Mouse (Mus musculus) kidney, postnatal 4 days (tissue): ENCODE data around the gene Myrf.

Source experiments
- DNase-seq, 2 experiments: peaks; one replicate each; pipeline ENCODE4 v3.0.0; 2021; ENCODE audit warnings: mixed read lengths in 2 of 2

Myrf gene

GRCm38 (mm10) chr19:10248128-10248527 lies 7.6 kb upstream of the Myrf start:
- peak; percentile 78 to 86 for DNase-seq

DNA sequence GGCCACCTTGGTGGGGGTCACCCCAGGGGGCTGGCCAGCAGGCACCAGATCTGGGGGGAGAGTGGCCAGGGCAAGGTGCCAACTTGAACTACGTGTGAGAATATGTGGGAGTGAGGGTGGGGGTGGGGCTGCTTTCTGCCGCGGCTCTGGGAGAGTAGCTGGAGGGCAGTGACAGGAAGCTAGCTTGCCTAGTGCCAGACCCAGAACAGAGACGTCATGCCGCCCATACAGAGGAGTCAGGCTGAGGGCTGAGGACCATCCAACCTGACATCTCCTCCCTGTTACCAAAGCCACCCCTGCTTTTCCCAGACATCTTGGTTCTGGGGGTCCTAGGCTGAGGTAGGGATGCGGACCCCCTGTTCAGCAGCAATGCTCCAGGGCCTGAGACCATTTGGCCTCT lies 6.6 kb upstream of the Myrf start:
- peak; percentile 38 to 57 for DNase-seq

GRCm38 (mm10) chr19:10244183-10244582 lies 3.6 kb upstream of the Myrf start:
- DNase-seq, result peak; percentile 80 to 84

DNA sequence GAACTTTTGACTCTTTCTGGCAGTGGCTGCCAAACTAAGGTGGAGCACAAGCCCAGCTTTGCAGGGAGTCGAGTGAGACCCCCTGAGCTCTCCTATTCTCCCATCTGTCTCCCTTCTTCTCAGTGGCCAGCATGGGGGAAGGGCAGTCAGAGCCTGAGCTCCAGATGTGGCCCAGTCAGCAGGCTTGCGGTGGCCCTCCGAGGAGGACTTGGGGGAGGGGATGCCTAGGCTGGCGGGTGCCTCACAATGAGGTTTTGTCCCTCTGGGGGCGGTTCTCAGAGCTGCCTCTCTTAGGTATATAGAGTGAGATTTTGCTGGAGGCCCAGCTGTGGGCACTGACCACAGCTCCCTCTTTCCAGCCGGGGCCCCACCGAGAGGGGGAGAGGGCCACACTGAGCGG lies 2.4 kb upstream of the Myrf start:
- no peak for DNase-seq

DNA sequence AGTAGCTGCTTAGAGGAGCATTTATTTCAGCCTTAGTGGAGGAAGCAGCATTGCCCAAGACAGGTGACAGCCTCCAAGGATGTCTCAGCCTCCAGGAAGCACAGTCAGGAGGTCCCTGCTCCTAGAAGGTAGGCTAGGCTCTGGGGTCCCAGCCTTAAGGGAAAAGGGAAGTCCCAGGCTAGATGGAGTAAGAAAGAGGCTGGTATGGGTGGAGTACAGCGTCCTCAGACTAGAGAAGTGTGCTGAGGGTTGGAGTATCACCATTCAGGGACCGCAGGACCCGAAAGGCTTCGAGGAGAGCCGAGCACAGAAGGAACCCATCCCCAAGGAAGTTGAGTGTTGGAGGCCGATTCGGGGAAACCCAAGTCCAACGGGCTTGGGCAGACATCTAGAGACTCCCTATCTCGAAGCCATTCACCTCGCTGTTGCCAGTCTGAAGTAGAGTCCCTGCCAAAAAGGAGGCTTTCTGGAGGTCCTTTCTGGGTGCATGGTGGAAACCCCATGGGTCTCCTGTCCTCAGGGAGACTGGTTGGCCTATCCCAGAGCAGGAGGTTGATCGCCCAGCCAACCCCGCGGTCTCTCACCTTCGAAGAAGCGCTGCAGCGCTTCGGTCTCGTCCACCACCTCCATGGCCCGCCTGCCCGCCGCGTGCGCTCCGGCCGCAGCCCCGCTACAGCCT lies 434 bp downstream of the Myrf start:
- DNase-seq, result no peak

GRCm38 (mm10) chr19:10239419-10239818 lies 1.1 kb downstream of the Myrf start:
- DNase-seq, result no peak

GRCm38 (mm10) chr19:10238477-10238876 lies 2.1 kb downstream of the Myrf start:
- DNase-seq, result no peak

- peak; percentile 32 to 53 for DNase-seq
Measured at GRCm38 (mm10) chr19:10235784-10236565, 4.6 kb downstream of the Myrf start.

- no peak for DNase-seq
Measured at GRCm38 (mm10) chr19:10232327-10233017, 8.1 kb downstream of the Myrf start.

GRCm38 (mm10) chr19:10231871-10232270 lies 8.7 kb downstream of the Myrf start:
- no peak for DNase-seq

- peak; percentile 48 to 60 for DNase-seq
Measured at GRCm38 (mm10) chr19:10231016-10231415, 9.5 kb downstream of the Myrf start.

DNA sequence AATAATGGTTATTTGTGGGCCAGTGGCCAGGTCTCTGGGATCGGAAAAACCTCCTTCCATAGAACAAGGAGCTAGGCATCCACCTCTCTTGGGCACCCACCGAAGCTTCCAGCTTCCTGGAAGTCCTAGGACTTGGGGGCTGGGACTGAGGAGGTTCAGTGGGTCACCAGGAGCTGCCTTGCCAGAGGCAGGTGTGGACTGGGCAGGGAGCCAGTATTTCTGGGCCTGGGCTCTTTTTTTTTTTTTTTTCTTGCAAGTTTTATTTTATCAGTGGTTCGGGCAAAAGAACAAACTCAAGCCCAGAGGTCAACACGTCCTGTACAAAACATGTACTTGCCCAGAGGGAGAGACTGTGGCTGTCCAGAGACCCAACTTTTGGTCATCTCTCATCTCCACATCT lies 14.8 kb downstream of the Myrf start:
- peak; percentile 35 to 63 for DNase-seq

GRCm38 (mm10) chr19:10224637-10225453 lies 15.7 kb downstream of the Myrf start:
- peak in 1 of 2 experiments; percentile 31 for DNase-seq

GRCm38 (mm10) chr19:10223561-10223960 lies 17.0 kb downstream of the Myrf start:
- DNase-seq, result no peak

GRCm38 (mm10) chr19:10222656-10223055 lies 17.9 kb downstream of the Myrf start:
- no peak for DNase-seq

DNA sequence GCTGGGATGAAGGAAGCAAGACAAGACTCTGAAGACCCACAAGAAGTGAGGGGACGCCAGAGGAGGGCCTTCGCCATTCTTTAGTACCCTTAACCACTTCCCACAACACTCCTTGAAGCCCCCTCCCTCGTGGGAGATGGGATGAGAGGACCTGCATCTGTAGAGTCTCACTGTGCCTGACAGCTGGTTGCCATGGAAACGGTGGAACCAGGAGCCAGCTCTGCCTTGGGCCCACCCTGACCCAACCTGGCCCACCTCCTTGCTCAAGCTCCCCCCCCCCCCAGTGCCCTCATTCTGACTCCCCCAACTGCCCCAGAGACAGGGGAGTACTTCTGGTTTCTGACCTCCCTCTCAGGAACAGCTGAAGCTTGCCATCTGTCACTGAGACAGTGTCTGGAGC lies 19.0 kb downstream of the Myrf start:
- no peak for DNase-seq

GRCm38 (mm10) chr19:10219593-10219992 lies 21.0 kb downstream of the Myrf start:
- DNase-seq, result no peak

GRCm38 (mm10) chr19:10219108-10219507 lies 21.4 kb downstream of the Myrf start:
- DNase-seq, result peak; percentile 54 to 66

DNA sequence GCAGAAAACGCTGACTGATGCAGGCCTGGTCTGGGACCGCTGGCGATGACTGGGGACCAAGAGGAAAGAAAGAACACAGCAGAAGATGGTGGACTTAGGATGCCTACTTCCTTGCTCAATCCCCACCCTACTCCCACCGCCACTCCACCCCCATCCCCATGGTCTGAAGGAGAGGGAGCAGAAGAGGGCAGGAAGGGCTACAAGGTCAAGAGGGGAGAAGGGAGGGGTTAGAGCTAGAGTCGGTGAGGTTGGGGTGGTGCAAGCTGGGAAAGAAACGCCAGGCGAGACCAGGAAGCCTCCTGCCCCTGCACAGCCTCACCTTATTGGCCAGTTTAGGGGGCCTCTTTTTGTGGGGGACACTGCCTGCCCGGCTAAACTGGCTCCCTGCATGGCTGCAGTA lies 24.4 kb downstream of the Myrf start:
- DNase-seq, result no peak

GRCm38 (mm10) chr19:10213796-10214471 lies 26.6 kb downstream of the Myrf start:
- no peak for DNase-seq

- DNase-seq, result no peak
Measured at GRCm38 (mm10) chr19:10210885-10211284, 29.7 kb downstream of the Myrf start.

DNA sequence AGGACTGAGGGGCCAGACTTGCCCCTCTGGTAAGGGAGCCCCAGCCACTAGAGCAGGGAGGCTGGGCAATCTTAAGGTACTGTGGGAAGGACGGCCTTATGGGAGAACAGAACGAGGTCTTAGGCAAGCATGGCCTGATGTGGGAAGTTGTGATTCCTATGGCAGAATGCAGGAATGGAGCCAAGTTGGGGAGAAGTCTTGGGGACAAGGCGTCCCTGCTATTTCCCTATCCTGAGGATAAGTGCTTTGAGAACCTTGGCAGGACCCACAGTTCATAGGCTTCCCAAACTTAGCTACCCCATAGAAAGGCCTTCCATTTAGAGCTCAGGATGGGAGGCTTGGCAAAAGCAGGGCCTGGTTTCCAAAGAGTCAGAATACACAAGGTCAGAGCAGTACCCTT lies 31.7 kb downstream of the Myrf start:
- no peak for DNase-seq
